Mouse (Mus musculus): Measurements from ENCODE around the gene Ppp1r12b. TPM values are rescaled to one million over a fixed set of nuclear protein-coding genes. Genes with fewer than 3 reads are reported as not detected.

Ppp1r12b gene
- polyA plus RNA-seq, 1 experiment = 4.4 TPM

- H3ac ChIP-seq (ENCODE audit: control insufficient read depth, insufficient read length) = no peak overlapping the region
- no peak overlapping the region for H3K4me3 ChIP-seq
- H3K4me2 ChIP-seq (ENCODE audit: low read depth) = no peak overlapping the region
- H3K79me2 ChIP-seq (ENCODE audit: control insufficient read depth, insufficient read depth) = no peaks in the 10 kb centered on the region
- peaks cover 53% of the 10 kb centered on the region for H3K27me3 ChIP-seq (ENCODE audit: control insufficient read depth, insufficient read depth, insufficient read length)
- no peaks in the 10 kb centered on the region for H3K36me3 ChIP-seq (ENCODE audit: control insufficient read depth, insufficient read depth)
- TF ChIP-seq POLR2AphosphoS2 (IDR thresholded peaks at IDR 0.05; ENCODE audit: insufficient read length, low read depth) = no peak
- no peak for TF ChIP-seq E2F4 (IDR thresholded peaks at IDR 0.05; ENCODE audit: insufficient read depth)
- no peak for TF ChIP-seq REST (IDR thresholded peaks at IDR 0.05; ENCODE audit: insufficient read depth, insufficient read length)
- TF ChIP-seq POLR2A (IDR thresholded peaks at IDR 0.05; ENCODE audit: insufficient read length, low read depth) = no peak
- TF ChIP-seq MYOG (IDR thresholded peaks at IDR 0.05; ENCODE audit: control insufficient read depth in 1 of 3, insufficient read depth in 1 of 3, insufficient read length in 2 of 3, low read depth in 2 of 3) = no peak
- no peak for TF ChIP-seq TCF12 (IDR thresholded peaks at IDR 0.05; ENCODE audit: insufficient read depth, poor library complexity, severe bottlenecking)
- TF ChIP-seq USF1 (IDR thresholded peaks at IDR 0.05; ENCODE audit: low read depth) = no peak
- TF ChIP-seq MAX (IDR thresholded peaks at IDR 0.05; ENCODE audit: low read depth) = no peak
- TF ChIP-seq MYOD1 (IDR thresholded peaks at IDR 0.05; ENCODE audit: control insufficient read depth in 1 of 3, insufficient read length in 2 of 3, low read depth in 2 of 3) = no peak
- TF ChIP-seq SRF (IDR thresholded peaks at IDR 0.05; ENCODE audit: control insufficient read depth, insufficient read length, low read depth) = no peak
- no peak for TF ChIP-seq TCF3 (IDR thresholded peaks at IDR 0.05; ENCODE audit: insufficient read length, low read depth)
- TF ChIP-seq CEBPB (IDR thresholded peaks at IDR 0.05; ENCODE audit: insufficient read depth, poor library complexity, severe bottlenecking) = no peak
Measured at GRCm38 (mm10) chr1:134714166-134714565, 241.6 kb downstream of the Ppp1r12b start.

DNA sequence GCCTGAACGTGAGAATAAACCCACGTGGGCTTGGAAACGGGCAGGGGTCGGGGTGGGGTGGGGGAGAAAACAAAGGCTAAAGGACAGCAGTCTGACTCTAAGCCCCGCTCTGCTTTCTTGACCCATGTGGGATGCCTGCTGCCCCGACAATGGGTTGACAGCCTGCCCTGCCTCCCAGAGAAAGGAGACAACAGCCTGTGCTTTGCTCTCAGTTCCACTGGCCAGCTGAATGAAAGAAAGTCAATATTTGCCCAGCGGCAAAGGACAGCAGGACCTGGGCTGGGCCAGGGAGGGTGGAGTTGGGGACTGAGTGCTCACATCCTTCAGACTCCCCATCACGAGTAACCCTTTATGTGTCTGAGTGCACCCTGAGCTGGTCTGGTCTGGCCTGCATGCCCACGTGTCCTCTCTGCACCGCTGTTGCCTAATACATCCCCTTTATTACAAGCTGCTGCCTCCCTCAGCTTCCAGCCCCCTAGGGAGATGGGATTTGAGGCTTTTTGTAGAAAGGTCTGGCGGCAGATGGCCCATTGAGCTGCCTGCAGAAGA, 242.2 kb downstream of the Ppp1r12b start:
- H3K36me3 ChIP-seq (ENCODE audit: control insufficient read depth, insufficient read depth) = no peaks in the 10 kb centered on the region
- H3K4me2 ChIP-seq (ENCODE audit: low read depth) = no peak overlapping the region
- H3ac ChIP-seq (ENCODE audit: control insufficient read depth, insufficient read length) = no peak overlapping the region
- TF ChIP-seq CEBPB (IDR thresholded peaks at IDR 0.05; ENCODE audit: insufficient read depth, poor library complexity, severe bottlenecking) (no peak), MAX (IDR thresholded peaks at IDR 0.05; ENCODE audit: low read depth) (no peak), POLR2AphosphoS2 (IDR thresholded peaks at IDR 0.05; ENCODE audit: insufficient read length, low read depth) (no peak), POLR2A (IDR thresholded peaks at IDR 0.05; ENCODE audit: insufficient read length, low read depth) (no peak)
- H3K79me2 ChIP-seq (ENCODE audit: control insufficient read depth, insufficient read depth) = no peaks in the 10 kb centered on the region
- H3K27me3 ChIP-seq (ENCODE audit: control insufficient read depth, insufficient read depth, insufficient read length) = peaks cover 55% of the 10 kb centered on the region
- no peak overlapping the region for H3K4me3 ChIP-seq

GRCm38 (mm10) chr1:134712781-134713299, 242.9 kb downstream of the Ppp1r12b start:
- Histone ChIP-seq H3K36me3 (ENCODE audit: control insufficient read depth, insufficient read depth) (no peaks in the 10 kb centered on the region), H3K4me3 (no peak overlapping the region), H3K79me2 (ENCODE audit: control insufficient read depth, insufficient read depth) (no peaks in the 10 kb centered on the region), H3K27me3 (ENCODE audit: control insufficient read depth, insufficient read depth, insufficient read length) (peaks cover 62% of the 10 kb centered on the region), H3ac (ENCODE audit: control insufficient read depth, insufficient read length) (no peak overlapping the region), H3K4me2 (ENCODE audit: low read depth) (no peak overlapping the region)
- no peak for TF ChIP-seq TCF3 (IDR thresholded peaks at IDR 0.05; ENCODE audit: insufficient read length, low read depth)
- no peak for TF ChIP-seq TCF12 (IDR thresholded peaks at IDR 0.05; ENCODE audit: insufficient read depth, poor library complexity, severe bottlenecking)
- TF ChIP-seq SRF (IDR thresholded peaks at IDR 0.05; ENCODE audit: control insufficient read depth, insufficient read length, low read depth) = no peak
- no peak for TF ChIP-seq MYOG (IDR thresholded peaks at IDR 0.05; ENCODE audit: control insufficient read depth in 1 of 3, insufficient read depth in 1 of 3, insufficient read length in 2 of 3, low read depth in 2 of 3)
- no peak for TF ChIP-seq REST (IDR thresholded peaks at IDR 0.05; ENCODE audit: insufficient read depth, insufficient read length)
- no peak for TF ChIP-seq E2F4 (IDR thresholded peaks at IDR 0.05; ENCODE audit: insufficient read depth)
- TF ChIP-seq POLR2AphosphoS2 (IDR thresholded peaks at IDR 0.05; ENCODE audit: insufficient read length, low read depth) = no peak
- no peak for TF ChIP-seq CEBPB (IDR thresholded peaks at IDR 0.05; ENCODE audit: insufficient read depth, poor library complexity, severe bottlenecking)
- TF ChIP-seq POLR2A (IDR thresholded peaks at IDR 0.05; ENCODE audit: insufficient read length, low read depth) = no peak
- no peak for TF ChIP-seq MAX (IDR thresholded peaks at IDR 0.05; ENCODE audit: low read depth)

DNA sequence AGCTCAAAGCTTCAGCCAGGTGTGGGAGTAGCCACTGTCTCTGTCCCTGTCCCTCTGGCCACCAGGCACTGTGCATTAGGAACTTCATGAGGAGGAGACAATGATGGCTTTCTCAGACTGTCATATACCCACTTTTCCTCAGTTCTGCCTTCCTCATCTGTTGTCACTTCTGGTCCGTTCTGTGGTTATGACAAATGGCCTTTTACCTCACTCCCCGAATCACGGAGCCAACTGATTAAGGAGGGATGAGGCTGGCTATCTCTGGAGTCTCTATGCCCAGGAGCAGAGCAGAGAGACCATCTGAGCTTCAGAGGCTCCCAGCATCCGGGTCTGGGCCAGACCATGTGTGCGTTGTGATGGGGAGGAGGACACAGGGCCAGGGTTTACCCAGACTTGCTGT, 244.1 kb downstream of the Ppp1r12b start:
- H3K4me3 ChIP-seq = no peak overlapping the region
- no peaks in the 10 kb centered on the region for H3K36me3 ChIP-seq (ENCODE audit: control insufficient read depth, insufficient read depth)
- H3K27me3 ChIP-seq (ENCODE audit: control insufficient read depth, insufficient read depth, insufficient read length) = peaks cover 74% of the 10 kb centered on the region
- H3K4me2 ChIP-seq (ENCODE audit: low read depth) = no peak overlapping the region
- H3K79me2 ChIP-seq (ENCODE audit: control insufficient read depth, insufficient read depth) = no peaks in the 10 kb centered on the region
- H3ac ChIP-seq (ENCODE audit: control insufficient read depth, insufficient read length) = no peak overlapping the region
- TF ChIP-seq MAX (IDR thresholded peaks at IDR 0.05; ENCODE audit: low read depth) (no peak), MYOD1 (IDR thresholded peaks at IDR 0.05; ENCODE audit: control insufficient read depth in 1 of 3, insufficient read length in 2 of 3, low read depth in 2 of 3) (no peak), POLR2A (IDR thresholded peaks at IDR 0.05; ENCODE audit: insufficient read length, low read depth) (no peak), REST (IDR thresholded peaks at IDR 0.05; ENCODE audit: insufficient read depth, insufficient read length) (no peak), CEBPB (IDR thresholded peaks at IDR 0.05; ENCODE audit: insufficient read depth, poor library complexity, severe bottlenecking) (no peak), POLR2AphosphoS2 (IDR thresholded peaks at IDR 0.05; ENCODE audit: insufficient read length, low read depth) (no peak), TCF3 (IDR thresholded peaks at IDR 0.05; ENCODE audit: insufficient read length, low read depth) (no peak), USF1 (IDR thresholded peaks at IDR 0.05; ENCODE audit: low read depth) (no peak), TCF12 (IDR thresholded peaks at IDR 0.05; ENCODE audit: insufficient read depth, poor library complexity, severe bottlenecking) (no peak)

GRCm38 (mm10) chr1:134711061-134711460, 244.7 kb downstream of the Ppp1r12b start:
- Histone ChIP-seq H3K36me3 (ENCODE audit: control insufficient read depth, insufficient read depth) (no peaks in the 10 kb centered on the region), H3ac (ENCODE audit: control insufficient read depth, insufficient read length) (no peak overlapping the region), H3K79me2 (ENCODE audit: control insufficient read depth, insufficient read depth) (no peaks in the 10 kb centered on the region), H3K4me3 (no peak overlapping the region), H3K4me2 (ENCODE audit: low read depth) (no peak overlapping the region), H3K27me3 (ENCODE audit: control insufficient read depth, insufficient read depth, insufficient read length) (peaks cover 80% of the 10 kb centered on the region)
- TF ChIP-seq SRF (IDR thresholded peaks at IDR 0.05; ENCODE audit: control insufficient read depth, insufficient read length, low read depth) = no peak
- TF ChIP-seq CEBPB (IDR thresholded peaks at IDR 0.05; ENCODE audit: insufficient read depth, poor library complexity, severe bottlenecking) = no peak
- no peak for TF ChIP-seq REST (IDR thresholded peaks at IDR 0.05; ENCODE audit: insufficient read depth, insufficient read length)
